Mouse (Mus musculus): ENCODE data around the gene Slc16a5.
"Not testable (repeated sequence)": the region's sequence is repeated elsewhere in the genome, so short reads cannot be mapped to it uniquely, and the experiment has no call there.

DNA sequence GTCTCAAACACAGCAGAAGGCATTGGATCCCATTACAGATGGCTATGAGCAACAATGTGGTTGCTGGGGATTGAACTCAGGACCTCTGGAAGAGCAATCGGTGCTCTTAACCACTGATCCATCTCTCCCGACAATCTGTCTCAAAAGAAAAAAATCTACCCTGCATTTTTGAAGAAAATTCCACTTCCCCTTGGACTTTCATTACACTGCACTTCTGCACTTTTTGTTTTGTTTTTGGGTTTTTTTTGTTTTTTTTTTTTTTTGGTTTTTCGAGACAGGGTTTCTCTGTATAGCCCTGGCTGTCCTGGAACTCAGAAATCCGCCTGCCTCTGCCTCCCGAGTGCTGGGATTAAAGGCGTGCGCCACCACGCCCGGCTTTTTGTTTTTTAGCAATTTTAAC, 34.3 kb downstream of the Slc16a5 start:
- not testable (repeated sequence) for TF ChIP-seq CTCF (IDR thresholded peaks at IDR 0.05; ENCODE audit: low read depth, low read length); POLR2A (IDR thresholded peaks at IDR 0.05; ENCODE audit: borderline replicate concordance, low read depth, low read length)
